Mouse (Mus musculus) MEL-GATA-1-ER (cell line): Measurements from ENCODE around the gene Zbtb45.

Source experiments
- DNase-seq: peaks from one replicate; pipeline ENCODE4 v3.0.0-alpha.2; 2012; ENCODE audit warnings: low read depth; ENCODE audit errors: extremely low read depth

Zbtb45 gene

GRCm38 (mm10) chr7:13034148-13034977, 24.5 kb upstream of the Zbtb45 start, which contains the start of gene Chmp2a:
TSS of gene Chmp2a (minus strand) at chr7:13034807.
- DNase-seq: peak; percentile 91

DNA sequence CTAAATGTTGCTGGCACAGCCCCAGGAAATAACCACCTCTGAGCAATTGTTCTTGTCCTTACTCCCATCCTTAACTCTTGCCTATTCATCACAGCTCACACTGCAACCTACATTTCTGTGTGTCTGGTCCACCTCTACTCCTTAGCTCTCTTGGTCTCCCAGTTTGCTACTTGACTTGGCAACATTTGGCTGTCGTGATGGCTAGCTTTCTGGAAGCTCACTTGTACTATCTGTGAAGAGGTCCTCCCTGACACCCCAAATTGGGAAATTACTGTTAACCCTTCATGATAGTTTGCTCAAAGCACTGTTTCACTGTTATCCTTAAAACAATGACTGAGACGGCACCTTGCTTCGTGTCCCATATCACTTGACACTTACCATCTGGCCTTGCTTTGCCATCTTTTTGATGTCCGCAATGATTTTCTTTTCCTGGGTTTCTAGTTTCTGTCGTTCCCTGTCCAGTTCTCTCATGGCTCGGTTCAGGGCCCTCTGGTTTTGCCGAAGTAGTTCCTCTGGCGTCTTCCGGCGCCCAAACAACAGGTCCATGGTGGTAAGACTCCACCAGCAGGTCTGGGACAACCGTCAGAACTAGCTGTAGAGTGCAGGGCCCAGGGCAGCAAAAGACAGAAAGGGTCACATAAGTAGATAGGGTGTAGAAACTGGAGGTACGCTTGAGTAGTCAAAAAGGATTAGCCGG, 23.8 kb upstream of the Zbtb45 start:
- DNase-seq: no peak

DNA sequence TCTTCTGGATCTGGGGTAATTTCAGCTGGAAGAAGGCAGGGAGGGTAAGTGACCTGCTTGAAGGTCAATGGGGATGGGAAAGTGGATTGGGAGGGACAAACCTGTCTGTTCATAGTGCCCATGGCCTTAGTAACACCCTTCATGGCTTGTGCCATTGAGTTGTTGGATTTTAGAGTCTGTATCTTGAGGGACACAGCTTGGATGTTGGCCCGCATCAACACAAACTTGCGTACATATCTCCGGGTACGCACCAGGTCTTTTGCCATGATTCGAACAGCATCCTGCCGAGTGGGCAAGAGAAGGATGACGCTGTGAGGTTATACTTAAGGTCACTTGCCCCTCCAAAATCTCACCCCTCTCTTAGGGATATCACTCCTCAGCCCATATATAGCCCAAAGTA, 22.7 kb upstream of the Zbtb45 start:
- no peak for DNase-seq

DNA sequence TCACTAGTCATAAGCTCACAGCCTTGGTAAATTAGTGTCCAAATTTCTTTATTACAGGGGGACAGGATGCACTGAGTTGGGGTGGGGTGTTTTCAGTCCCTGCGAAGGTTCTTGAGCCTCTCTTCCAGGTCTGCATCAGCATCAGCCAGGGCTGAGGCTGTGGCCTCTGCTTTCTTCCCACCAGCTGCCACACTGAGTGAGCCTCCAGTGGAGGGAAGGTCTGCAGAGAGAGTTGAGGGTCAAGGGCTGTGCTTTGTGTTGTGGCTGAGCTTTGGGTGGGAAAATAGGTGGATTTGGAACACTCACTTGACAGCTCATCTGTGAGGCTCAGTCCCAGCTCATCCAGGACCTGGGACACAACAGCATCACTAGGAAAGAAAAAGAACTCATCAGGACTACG, 22.1 kb upstream of the Zbtb45 start:
- no peak for DNase-seq

- no peak for DNase-seq
Observed at GRCm38 (mm10) chr7:13031069-13031468, 21.2 kb upstream of the Zbtb45 start.

DNA sequence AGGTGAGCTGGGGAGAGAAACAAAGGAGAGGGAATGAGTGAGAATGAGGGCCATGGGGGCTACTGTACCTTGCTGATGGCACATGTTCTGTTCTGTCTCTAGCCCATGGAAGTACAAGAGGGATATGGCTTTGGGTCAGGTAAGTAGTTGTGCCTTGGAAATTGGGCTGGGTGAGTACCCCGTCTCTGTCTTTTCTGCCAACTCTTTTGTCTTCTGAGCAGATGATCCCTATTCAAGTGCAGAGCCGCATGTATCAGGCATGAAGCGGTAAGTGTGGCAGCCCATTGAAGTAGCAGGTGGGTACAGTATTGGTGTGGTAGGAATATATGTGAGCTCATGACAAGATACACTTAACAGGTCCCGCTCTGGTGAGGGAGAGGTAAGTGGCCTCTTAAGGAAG, 19.2 kb upstream of the Zbtb45 start:
- DNase-seq: no peak

- DNase-seq: no peak
Observed at GRCm38 (mm10) chr7:13025511-13026112, 15.8 kb upstream of the Zbtb45 start.

DNA sequence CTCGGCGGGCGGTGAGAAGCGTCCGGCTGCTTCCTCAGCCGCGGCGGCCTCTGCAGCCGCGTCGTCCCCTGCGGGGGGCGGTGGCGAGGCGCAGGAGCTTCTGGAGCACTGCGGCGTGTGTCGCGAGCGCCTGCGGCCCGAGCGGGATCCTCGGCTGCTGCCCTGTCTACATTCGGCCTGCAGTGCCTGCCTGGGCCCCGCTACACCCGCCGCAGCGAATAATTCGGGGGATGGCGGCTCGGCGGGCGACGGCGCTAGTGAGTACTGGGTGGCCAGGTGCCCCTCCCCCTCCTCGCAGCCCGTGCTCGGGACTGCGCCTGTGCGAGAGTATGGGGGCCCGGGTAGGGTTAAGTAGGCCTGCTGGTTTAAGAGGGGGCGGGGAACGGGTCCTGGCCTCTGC, 15.0 kb upstream of the Zbtb45 start:
- no peak for DNase-seq

GRCm38 (mm10) chr7:13023928-13024731, 14.3 kb upstream of the Zbtb45 start:
- peak; percentile 71 for DNase-seq

DNA sequence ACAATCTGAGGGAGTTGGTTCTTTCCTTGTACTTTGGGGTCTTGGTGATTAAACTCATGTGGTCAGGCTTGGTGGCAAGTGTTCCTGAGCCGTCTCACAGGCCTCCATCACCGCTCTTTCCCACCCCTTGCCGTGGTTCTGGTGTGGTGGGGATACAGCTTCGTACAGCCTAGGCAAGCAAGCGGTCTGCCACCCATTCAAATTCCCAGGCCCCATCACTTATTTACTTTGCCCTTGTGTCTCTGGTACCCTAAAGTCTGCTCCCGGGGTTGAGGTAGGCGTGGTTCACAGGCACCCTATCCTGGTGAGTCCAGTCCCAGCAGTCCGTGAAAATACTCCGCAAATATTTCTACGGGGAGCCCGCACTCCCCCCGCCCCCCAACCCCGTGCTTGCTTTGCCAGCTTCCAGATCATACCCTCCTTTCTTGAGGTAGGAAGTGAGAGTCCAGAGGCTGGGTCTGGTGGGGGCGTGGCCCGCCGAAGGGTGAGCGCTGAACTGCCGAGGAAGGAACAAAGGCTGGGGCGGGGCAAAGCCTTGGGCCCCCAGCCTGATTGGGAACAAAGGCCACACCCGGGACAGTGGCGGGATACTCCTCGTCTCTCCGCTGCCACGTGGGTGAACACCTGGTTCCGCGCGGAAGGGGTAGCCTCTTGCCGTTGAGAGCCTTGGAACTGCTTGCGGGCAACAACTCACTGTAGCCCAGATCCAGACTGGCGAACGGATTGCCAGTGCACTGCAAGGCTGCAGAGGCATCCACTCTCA, 13.1 kb upstream of the Zbtb45 start:
- DNase-seq: peak; percentile 81

DNA sequence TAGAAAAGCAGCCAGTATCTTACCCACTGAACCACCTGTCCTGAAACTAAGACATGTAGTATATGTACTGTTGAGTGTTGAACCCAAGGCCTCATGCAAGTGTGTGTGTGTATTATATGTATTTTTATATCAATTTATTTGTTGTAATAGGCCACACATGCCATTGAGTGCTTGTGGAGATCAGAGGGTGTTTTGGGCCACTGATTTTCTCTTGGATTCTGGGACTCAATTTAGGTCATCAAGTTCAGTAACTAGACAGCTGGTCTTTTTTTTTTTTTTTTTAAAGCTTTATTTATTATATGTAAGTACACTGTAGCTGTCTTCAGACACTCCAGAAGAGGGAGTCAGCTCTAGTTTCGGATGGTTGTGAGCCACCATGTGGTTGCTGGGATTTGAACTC, 5.4 kb upstream of the Zbtb45 start:
- DNase-seq: no peak

- no peak for DNase-seq
Observed at GRCm38 (mm10) chr7:13014275-13014839, 4.5 kb upstream of the Zbtb45 start.

DNA sequence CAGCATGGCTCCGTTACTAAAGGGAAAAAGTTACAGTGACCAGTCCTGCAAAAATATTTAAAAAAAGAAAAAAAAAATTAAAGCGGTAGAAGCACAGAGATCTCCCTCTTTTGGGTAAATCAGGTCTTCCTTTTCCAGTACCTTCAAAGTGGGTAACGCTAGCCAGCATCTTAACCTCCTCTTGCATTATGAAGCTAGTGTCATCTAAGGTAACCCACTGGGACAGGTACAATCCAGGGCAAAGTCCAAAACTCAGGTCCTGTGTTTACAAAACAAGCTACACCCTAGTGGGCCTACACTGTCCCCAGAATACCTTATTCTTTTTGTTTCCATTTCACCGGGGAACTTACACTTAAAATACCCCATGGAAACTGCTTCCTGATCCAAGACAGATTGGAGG, 3.8 kb upstream of the Zbtb45 start:
- no peak for DNase-seq

DNA sequence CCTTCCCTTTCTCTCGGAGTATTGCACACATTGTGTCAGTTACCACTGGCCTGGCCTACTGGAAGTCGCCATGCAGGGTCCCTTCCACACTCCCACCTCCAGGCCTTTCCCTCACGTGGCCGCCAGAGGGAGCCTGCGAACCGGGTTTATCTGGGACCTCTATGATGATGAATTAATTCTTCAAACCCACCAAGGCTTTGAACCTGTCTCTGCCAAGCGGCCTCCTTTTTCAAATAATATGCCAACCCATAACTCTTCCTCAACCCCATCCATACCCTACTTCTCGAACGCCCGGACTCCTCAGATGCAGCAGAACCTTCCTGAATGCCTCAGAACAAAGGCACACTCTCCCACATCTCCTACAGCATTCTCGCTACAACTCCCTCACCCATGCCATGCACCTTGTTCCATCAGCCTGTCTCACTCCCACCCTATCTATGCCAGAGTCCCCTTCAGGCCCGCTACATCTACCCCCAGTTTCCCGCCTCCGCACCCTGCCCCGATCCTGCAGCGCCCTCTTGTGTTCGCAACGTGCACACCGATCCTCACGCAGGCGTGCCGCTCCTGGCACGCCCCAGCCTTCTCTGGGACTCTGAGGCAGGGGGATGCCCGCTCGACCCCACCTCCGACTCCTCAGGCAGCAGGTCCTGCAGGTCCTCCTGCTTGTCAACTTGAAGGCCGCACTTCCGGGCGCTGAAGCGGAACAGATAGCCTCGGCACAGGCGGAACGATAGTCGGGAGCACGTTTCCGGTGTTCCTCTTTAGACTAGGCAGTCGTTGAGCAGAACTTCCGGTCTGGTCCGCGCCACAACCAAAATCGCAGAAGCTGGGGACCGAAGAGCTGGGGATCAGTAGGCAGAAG, 460 bp downstream of the Zbtb45 start:
- peak; percentile 98 for DNase-seq

GRCm38 (mm10) chr7:13007341-13008092, 2.3 kb downstream of the Zbtb45 start:
- no peak for DNase-seq

DNA sequence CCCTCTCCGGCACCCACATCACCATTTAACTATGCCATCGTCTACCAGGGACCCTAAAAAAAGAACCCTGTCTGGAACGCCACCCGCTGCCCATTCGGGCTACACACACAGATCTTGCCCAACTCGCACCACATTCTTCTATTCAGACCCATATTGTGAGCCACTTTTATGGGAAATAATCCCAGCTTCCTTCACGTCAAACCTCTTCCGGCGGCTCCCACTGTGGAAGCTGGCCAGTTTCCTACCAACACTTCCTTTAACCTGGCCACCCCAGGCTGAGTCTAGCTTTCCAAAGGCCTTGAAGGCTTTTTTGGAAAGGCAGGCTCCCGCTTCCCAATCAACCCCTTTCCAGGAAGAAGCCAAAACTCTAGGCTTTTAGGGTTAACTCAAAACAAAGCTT, 3.3 kb downstream of the Zbtb45 start:
- no peak for DNase-seq

DNA sequence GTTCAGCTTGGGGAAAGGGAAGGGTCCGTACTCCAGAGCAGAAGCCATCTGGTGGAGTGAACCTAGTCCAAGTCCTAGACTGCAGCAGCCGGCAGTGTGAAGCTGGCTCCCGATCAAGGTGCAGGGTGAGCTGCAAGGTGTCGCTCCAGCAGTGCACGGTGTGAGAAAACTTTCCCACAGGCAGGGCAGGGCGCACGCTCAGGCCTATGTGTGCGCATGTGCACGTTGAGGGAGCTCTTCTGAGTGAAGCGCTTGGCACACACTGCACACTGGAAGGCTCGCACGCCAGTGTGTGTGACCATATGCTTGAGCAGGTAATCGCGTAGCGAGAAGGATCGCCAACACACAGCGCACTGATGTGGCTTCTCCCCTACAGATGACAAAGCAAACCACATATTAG, 3.8 kb downstream of the Zbtb45 start:
- DNase-seq: no peak

GRCm38 (mm10) chr7:13003380-13003779, 6.5 kb downstream of the Zbtb45 start:
- no peak for DNase-seq

DNA sequence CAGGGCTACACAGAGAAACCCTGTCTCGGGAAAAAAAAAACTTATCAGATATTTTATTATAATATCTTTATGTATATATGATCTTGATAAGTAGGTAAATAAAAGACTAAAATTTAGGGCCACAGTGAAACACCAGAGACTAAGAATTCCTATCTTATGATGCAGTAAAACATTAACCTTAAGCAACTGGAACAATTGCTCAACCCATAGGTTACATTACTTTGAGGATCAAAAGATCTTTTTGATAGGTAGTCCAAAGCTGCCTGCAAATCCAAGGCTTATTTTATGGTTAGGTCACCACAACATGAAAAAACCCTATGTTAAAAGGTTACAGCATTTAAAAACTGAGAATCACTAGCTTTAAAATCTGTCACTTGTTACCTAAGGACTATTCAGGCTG, 8.2 kb downstream of the Zbtb45 start:
- no peak for DNase-seq
